Mouse (Mus musculus): ENCODE data around the gene Gm11111.
"Not testable (repeated sequence)": the region's sequence is repeated elsewhere in the genome, so short reads cannot be mapped to it uniquely, and the experiment has no call there.

Gm11111 gene

DNA sequence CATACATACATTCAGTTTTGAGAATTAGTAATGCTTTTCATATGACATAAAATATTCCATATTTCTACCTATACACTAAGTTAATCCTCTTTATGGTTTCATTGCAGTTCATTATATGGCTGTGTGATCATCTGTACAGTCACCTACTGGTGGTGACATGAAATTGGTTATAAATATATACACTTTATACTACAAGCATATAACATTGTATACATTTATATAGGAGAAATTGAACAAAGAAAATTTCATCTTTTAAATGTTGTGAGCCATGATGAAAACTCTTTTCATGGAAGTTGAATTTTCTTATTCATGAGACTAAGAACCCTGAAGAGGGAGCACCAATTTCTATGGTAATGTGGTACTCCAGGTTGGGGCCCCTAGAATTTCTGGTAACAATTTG, at the start of gene Gm11111:
Gm11111 (plus strand) TSS at position 301 of the 400 bp plus-strand sequence.
- no peak for DNase-seq

DNA sequence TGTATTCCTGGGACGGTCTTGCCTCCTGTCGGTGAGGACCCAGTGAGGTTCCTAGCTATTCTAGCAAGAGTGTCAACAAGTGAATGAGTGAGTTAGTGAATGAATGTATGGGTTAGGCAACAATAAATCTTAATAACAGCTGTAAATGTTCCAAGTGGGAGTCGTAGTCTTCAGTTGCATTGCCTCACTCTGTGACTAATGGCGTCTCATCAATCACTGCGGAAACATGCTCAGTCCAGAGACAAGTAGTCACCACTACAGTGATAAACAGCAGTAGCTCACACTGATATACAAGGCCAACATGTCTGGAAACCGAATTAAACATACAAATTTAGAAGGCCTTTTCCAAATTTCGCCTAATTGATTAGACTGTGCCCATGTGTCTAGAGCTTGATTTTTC, 36.3 kb upstream of the Gm11111 start:
- no peak for DNase-seq

DNA sequence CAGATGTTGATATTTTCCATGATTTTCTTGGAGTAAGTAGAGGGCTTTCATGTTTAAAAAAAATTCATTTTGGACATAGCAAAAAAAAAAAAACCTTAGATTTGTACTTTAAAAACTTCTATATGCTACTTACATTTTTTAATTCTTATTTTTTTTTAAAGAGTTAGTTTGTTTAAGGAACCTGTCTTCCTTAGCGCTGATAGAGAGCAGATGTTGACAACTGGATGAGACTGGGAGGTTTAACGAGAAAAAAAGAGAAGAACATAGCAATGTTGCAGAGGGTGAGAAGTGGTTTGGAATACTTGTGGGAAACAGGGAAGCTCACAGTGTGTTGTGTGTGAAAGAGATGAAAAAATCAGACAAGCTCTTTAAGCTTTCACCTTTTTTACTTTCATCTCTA, 32.4 kb upstream of the Gm11111 start:
- no peak for DNase-seq

DNA sequence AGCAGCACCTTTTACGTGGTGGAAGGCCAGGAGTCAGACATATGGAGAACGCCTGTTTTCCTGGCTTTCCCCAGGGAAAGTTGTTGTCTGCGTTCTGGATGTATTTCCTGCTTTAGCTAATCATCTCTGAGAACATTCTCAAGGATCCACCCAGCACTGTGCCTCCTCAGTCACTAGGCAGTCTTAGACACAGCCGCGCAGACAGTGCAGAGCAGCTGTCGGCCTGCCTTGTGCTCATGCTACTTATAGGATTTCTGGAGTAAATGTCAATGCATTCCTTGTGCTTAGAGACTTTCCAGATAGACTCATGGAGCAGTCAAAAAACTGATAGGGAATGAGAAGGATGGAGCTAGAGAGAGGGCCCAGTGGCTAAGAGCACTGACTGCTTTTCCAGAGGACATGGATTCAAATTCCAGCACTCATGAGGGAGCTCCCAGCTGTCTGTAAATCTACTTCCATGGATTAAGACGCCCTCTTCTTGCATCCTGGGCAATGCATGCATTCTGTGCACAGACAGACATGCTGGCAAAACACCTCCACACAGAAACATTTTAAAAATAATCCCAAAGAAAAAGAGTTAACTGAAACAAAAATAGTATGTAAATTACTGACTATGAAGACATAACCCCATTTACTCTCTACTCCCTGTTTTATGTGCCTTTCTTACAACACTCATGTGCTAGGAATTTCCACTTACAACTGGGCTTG, 30.1 kb upstream of the Gm11111 start:
- DNase-seq: no peak

DNA sequence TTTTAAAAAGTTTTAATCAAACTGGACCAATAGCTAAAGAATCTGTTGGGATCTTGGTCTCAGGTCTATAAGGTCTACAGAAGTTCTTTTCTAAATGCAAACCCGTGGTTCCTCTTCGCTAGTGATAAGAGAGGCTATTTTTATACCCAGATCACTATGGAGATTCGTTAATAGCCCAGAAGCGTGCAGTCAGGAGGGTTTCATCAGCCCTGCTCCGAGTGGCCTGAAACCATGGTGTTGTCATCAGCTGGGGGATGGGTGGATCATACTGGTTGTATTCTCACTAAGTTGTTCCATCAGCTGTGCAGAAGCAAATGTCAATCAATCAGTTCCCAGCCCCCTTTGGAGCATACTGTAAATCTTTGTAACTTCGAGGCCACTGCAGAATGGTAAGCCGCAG, 29.4 kb upstream of the Gm11111 start:
- DNase-seq: no peak

DNA sequence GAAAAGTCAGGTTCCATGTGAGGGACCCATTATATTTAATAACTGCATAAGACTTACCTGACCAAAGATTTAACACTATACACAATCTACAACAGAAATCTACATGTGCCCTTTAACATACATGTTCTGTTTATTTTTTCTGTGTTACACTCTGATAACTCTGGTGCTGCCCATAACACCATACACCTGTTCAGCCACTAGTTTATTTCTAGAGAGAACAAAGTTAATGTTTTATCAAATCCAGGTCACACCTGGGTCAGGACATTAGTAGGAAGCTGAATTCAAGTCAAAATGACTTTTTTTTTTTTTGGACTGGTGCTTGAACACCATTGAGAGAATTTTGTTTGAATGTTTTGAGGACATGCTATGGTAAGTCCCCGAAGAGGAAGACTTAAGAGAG, 28.7 kb upstream of the Gm11111 start:
- no peak for DNase-seq

GRCm38 (mm10) chr5:98541333-98541732, 11.2 kb upstream of the Gm11111 start:
- no peak for DNase-seq

DNA sequence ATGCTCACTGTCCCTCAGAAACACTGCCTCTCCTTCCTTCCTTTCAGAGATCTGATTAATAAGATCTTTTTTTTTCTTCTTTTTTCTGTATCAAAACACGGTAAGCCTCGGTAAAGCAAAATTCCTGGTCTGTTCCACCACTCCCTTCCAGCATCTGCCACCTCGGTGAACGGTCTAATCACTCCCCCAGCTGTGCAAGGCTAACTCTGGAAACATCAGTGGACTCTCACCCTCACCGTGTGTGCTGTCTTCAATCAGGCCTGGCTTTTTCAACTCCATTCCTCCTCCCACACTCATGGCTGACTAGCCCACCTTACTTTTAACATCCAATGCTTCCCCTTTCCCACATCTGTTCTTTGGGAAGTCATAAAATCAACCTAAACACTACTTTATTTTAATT, 2.2 kb upstream of the Gm11111 start:
- DNase-seq: no peak

DNA sequence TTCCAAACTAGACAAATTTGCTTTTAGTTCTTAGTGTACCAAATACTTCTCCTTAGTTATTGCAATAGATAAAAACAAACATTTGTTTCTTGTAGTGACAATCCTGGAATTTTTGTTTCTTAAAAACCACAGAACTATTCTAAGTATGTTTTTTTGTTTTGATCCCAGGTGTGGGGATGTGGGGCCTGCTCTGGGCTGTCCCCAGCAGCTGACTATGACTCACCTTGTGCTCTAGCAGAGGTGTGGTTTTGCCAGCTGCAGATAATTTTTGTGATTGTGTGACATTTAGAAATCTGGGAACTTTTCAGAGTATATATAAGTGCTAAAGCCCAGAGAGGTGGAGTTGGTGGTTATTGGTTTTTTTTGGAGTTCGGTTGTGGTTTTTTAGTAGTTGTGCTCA, 1.6 kb upstream of the Gm11111 start:
- no peak for DNase-seq

DNA sequence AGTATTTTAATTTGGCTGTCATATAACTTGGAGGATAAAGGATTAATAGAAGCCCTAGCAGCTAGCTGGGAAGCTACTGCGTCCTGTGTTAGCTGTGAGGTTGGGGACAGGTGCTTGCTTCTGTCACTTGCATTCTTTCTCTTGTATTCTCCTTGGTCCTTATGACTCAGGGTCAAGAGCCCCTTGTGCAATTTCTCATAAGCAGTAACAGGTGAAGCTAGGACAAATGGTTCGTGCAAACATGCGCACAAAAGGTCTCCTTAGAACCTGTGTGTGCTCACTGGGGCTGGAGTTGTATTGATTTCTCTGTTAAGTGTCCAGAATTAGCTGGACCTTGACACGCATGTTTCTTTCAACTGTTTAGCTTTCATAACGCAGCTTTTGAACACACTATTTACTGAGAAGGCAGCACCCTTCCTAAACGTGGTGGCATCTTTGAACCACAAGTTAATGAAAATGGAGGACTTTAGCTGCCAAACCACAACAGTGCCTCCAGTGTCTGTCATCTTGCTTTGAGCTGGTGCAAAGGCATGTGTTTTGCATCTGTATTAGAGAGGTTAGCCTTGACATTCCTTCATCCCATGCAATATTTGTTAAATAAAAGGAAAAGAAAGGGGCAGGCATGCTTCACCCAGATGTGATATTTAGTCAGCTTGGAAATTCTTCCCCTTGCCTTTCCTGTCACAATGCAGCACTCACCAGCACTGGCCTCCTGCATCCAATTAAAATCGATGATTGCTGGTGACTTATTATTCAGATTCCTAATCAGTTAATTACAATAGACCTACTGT, 511 bp downstream of the Gm11111 start:
- DNase-seq: no peak

GRCm38 (mm10) chr5:98561301-98561700, 8.8 kb downstream of the Gm11111 start:
- no peak for DNase-seq

- no peak for DNase-seq
These were observed 10.3 kb downstream of the Gm11111 start for GRCm38 (mm10) chr5:98562806-98563205.

DNA sequence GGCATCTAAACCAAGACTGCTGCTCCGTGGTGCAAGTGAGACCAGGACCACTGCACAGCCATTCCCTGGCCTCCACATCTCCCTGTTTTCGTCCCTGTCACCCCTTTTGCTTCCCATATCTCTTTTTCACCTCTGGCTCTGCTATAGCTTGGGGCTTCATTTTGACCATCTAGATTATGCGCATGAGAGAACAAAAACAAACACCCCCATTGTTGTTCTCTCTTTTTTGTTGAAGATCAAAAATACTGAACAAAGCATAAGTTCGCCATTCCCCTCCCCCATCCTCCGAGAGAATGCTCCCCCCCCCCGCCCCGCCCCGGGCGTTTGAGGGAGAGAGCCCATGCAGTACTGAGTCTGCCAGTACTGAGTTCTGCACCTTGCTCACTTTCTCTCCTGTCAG, 11.3 kb downstream of the Gm11111 start:
- DNase-seq: no peak

DNA sequence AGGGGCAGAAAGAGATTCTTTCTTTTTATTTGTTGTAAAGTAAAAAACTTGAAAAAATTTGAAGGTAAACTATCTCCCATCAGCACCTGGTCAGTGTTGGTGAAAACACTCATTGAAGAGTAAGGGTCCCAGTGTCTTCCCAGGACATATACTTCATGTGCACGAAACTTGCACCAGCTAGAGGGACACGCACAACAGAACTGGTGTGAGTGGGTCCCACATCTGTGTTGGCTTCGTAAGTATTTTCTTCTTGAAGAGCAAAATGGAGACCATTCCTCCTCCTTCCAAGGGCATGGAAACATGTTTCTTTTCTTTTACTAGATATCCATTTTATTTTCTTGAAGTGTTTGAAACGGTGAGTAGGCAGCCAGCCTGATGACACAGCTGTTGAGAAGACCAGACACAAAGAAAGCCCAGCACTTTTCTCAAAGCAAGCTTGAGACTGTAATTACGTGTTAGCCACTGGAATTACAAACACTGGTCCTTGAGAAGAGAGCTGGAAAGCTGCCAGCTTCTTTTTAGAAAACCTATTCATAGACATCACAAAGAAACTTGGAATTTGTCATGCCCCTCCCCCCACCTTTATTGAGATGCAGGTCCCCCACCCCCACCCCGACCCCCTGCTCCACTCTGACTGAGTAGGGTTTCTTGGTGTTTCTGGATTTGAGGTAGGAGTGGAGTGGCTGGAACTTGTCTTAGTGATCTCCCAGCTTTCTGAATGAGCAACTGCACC, 14.1 kb downstream of the Gm11111 start:
- DNase-seq: no peak

DNA sequence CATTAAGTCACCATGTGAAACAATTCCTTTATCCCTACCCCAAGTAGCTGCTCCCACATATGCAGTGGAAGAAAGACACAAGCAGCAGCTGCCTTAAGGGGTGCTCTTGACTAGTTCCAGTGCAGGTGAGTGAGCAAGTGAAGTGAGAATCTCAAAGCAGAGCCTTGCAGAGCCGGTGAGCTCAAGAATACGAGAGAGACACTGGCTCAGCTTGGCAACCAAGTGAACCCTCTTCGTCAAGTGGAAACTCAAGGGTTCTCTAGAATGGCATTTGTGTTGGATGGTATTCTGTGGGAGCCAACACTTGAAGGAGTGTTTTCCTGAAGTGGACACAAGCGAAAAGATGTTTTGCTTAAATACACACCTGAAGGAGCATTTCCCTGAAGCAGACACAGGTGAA, 16.0 kb downstream of the Gm11111 start:
- DNase-seq: no peak

GRCm38 (mm10) chr5:98569029-98569513, 16.6 kb downstream of the Gm11111 start:
- DNase-seq: no peak

- DNase-seq: no peak
These were observed 19.9 kb downstream of the Gm11111 start for GRCm38 (mm10) chr5:98572392-98572791.

- DNase-seq: no peak
These were observed 22.4 kb downstream of the Gm11111 start for GRCm38 (mm10) chr5:98574711-98575470.

GRCm38 (mm10) chr5:98575471-98575834, 23.0 kb downstream of the Gm11111 start:
- no peak for DNase-seq

GRCm38 (mm10) chr5:98576538-98576937, 24.0 kb downstream of the Gm11111 start:
- DNase-seq: not testable (repeated sequence)

DNA sequence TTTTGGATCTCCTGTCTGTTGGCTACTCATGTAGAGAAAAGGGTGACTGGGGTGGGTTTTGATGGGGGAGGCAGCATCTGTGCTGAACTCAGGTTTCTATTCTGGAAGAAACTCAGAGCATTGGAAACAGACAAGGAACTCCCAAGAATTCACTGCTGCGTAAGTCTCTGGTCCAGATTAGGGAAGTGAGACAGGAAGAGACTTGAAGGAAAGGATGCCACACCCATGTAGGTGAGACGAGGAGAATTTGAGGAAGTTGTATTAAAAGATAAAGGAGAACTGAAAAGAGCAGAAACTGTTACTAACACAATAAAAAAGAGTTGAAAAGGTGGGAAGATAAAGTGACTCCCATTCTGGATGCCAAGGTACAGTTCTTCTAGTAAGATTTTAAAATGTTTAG, 25.9 kb downstream of the Gm11111 start:
- no peak for DNase-seq

- DNase-seq: no peak
These were observed 28.3 kb downstream of the Gm11111 start for GRCm38 (mm10) chr5:98580811-98581210.

GRCm38 (mm10) chr5:98582051-98582450, 29.6 kb downstream of the Gm11111 start:
- DNase-seq: no peak
